In the genomic region with DNA sequence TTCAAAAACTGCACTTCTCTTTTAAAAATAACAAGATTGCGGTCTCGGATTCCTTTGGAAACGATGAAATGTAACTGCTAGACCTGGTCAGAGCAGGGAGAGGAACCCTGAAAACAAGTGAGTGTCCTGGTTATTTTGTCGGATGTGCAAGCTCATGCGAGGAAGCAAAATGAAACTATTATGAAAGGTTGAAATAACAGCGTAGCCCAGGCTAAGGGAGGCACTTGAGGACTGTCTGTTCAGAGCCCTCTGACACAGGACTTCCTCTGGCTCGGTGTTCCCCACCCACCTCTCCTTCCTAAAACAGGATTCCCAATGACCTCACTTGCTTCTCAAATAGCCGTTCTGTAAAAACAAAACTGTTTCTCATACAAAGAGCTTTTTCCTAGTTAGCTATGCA, we compare ENCODE assay signal across 10 mouse cellular contexts. TPM values are rescaled to one million over a fixed set of nuclear protein-coding genes. Genes with fewer than 3 reads are reported as not detected.
A peak's percentile ranks its signal among the peaks of the same experiment; 100 is the strongest.
DNase-seq lines count a peak whose midpoint lies in the region; ATAC-seq and TF ChIP-seq lines count a peak whose summit lies in the region.
"Had no signal": no experiment of that assay in that cellular context is flagged by ENCODE, and none has a peak within 500 bp of the region (broad histone marks: within the 10 kb centered on the region; RNA-seq: fewer than 3 reads in every experiment).

No protein-coding gene starts in this region.

- no peaks in the 10 kb centered on the region for H3K36me3 ChIP-seq in kidney, adult 2 months (ENCODE audit: control insufficient read depth, insufficient read depth, low read length)
- no peaks in the 10 kb centered on the region for H3K36me3 ChIP-seq in lung, postnatal 0 days (ENCODE audit: insufficient read depth, low read length)
- H3K36me3 ChIP-seq in forebrain, postnatal 0 days (ENCODE audit: insufficient read depth) = no peaks in the 10 kb centered on the region
- H3K36me3 ChIP-seq in midbrain, embryonic 16.5 days (ENCODE audit: control insufficient read depth, insufficient read depth, low read length) = no peaks in the 10 kb centered on the region
- H3K36me3 ChIP-seq: forebrain, embryonic 12.5 days; limb, embryonic 12.5 days had no signal

- H3K9ac ChIP-seq in lung, postnatal 0 days (replicated peaks; ENCODE audit: low read depth) = no peak overlapping the region
- H3K9ac ChIP-seq in forebrain, postnatal 0 days = no peak overlapping the region
- H3K9ac ChIP-seq in midbrain, embryonic 16.5 days (ENCODE audit: low read depth, low read length) = no peak overlapping the region
- H3K9ac ChIP-seq: forebrain, embryonic 12.5 days; limb, embryonic 12.5 days had no signal

- peak; percentile 27 for DNase-seq in gastrocnemius, adult 2 months
- DNase-seq in gastrocnemius, postnatal 36 days = no peak
- DNase-seq in kidney, adult 2 months = peak; percentile 83
- peak; percentile 80 for DNase-seq in lung, postnatal 0 days (ENCODE audit: low spot score)
- DNase-seq in forebrain, postnatal 0 days = no peak

- WGBS in kidney, adult 2 months = 17% methylated on average over 8 of the region's 8 CpGs
- WGBS in lung, postnatal 0 days = 45% methylated on average over 8 of the region's 8 CpGs
- WGBS in forebrain, postnatal 0 days = 71% methylated on average over 8 of the region's 8 CpGs
- WGBS in midbrain, embryonic 16.5 days = 84% methylated on average over 8 of the region's 8 CpGs

- ATAC-seq in lung, postnatal 0 days = peak; percentile 62
- ATAC-seq in forebrain, postnatal 0 days = no peak
- ATAC-seq in midbrain, embryonic 16.5 days = no peak
- no peak for ATAC-seq in cerebellum, adult (ENCODE audit: insufficient number of reproducible peaks, low FRiP score, low TSS enrichment)

- TF ChIP-seq CTCF in gastrocnemius, adult 2 months (IDR thresholded peaks at IDR 0.05) = no peak
- no peak for TF ChIP-seq CTCF in cortical plate, adult 2 months (IDR thresholded peaks at IDR 0.05; ENCODE audit: extremely low read depth, insufficient read depth, low read length)
- no peak for TF ChIP-seq CTCF in kidney, adult 2 months (conservative IDR thresholded peaks at IDR 0.05; ENCODE audit: insufficient read depth, insufficient read length, low read depth, low read length)
- no peak for TF ChIP-seq CTCF in lung, postnatal 0 days (IDR thresholded peaks at IDR 0.05)
- TF ChIP-seq CTCF in forebrain, postnatal 0 days (IDR thresholded peaks at IDR 0.05; ENCODE audit: low read depth) = no peak

- peak; percentile 92 for TF ChIP-seq EP300 in lung, postnatal 0 days (IDR thresholded peaks at IDR 0.05)

- peak overlapping the region; percentile 34 for H3K4me2 ChIP-seq in lung, postnatal 0 days (replicated peaks; ENCODE audit: low read depth, low read length)
- H3K4me2 ChIP-seq in forebrain, postnatal 0 days (ENCODE audit: low read depth) = no peak overlapping the region
- H3K4me2 ChIP-seq in midbrain, embryonic 16.5 days (ENCODE audit: low read length) = no peak overlapping the region
- H3K4me2 ChIP-seq: forebrain, embryonic 12.5 days; limb, embryonic 12.5 days had no signal

- no peaks in the 10 kb centered on the region for H3K9me3 ChIP-seq in lung, postnatal 0 days (ENCODE audit: low read length)
- no peaks in the 10 kb centered on the region for H3K9me3 ChIP-seq in forebrain, postnatal 0 days (ENCODE audit: low read length)
- no peaks in the 10 kb centered on the region for H3K9me3 ChIP-seq in midbrain, embryonic 16.5 days (replicated peaks; ENCODE audit: control insufficient read depth, low read length, poor library complexity, severe bottlenecking)
- H3K9me3 ChIP-seq: forebrain, embryonic 12.5 days; limb, embryonic 12.5 days had no signal

- H3K27me3 ChIP-seq in kidney, adult 2 months (replicated peaks; ENCODE audit: control insufficient read depth, insufficient read depth, low read length) = no peaks in the 10 kb centered on the region
- H3K27me3 ChIP-seq in lung, postnatal 0 days (replicated peaks; ENCODE audit: insufficient read depth, low read length) = no peaks in the 10 kb centered on the region
- H3K27me3 ChIP-seq in forebrain, postnatal 0 days (ENCODE audit: insufficient read depth, low read length) = no peaks in the 10 kb centered on the region
- no peaks in the 10 kb centered on the region for H3K27me3 ChIP-seq in midbrain, embryonic 16.5 days (ENCODE audit: control insufficient read depth, insufficient read depth, low read depth, low read length)
- H3K27me3 ChIP-seq: forebrain, embryonic 12.5 days; limb, embryonic 12.5 days had no signal

- TF ChIP-seq POLR2A in cortical plate, adult 2 months (IDR thresholded peaks at IDR 0.05; ENCODE audit: extremely low read depth, insufficient read depth, low read length) = no peak
- TF ChIP-seq POLR2A in kidney, adult 2 months (IDR thresholded peaks at IDR 0.05; ENCODE audit: low read depth, low read length) = no peak

- H3K4me1 ChIP-seq in cortical plate, adult 2 months (ENCODE audit: control insufficient read depth, insufficient read depth, low read length) = no peaks in the 10 kb centered on the region
- H3K4me1 ChIP-seq in kidney, adult 2 months (ENCODE audit: control insufficient read depth, insufficient read depth, low read length) = no peaks in the 10 kb centered on the region; the same call in 1 of the 2 replicates
- no peaks in the 10 kb centered on the region for H3K4me1 ChIP-seq in lung, postnatal 0 days (ENCODE audit: insufficient read depth, low read depth, low read length)
- H3K4me1 ChIP-seq in forebrain, postnatal 0 days (ENCODE audit: insufficient read depth) = no peaks in the 10 kb centered on the region
- no peaks in the 10 kb centered on the region for H3K4me1 ChIP-seq in midbrain, embryonic 16.5 days (ENCODE audit: control insufficient read depth, insufficient read depth, low read length)
- H3K4me1 ChIP-seq: forebrain, embryonic 12.5 days; limb, embryonic 12.5 days had no signal

- intact Hi-C loops in gastrocnemius, adult 2 months (cut with DNase I) = loop anchor here (2.0 kb wide), 1 partner anchor 51 kb away; a partner anchor contains a TSS
- intact Hi-C loops in gastrocnemius, postnatal 36 days (cut with DNase I) = no loop called here

- H3K27ac ChIP-seq in gastrocnemius, adult 2 months = peak overlapping the region; percentile 88
- H3K27ac ChIP-seq in cortical plate, adult 2 months (ENCODE audit: insufficient read depth, low read length) = peak overlapping the region; percentile 96
- H3K27ac ChIP-seq in kidney, adult 2 months (ENCODE audit: insufficient read depth, low read depth, low read length) = peak overlapping the region; percentile 94
- H3K27ac ChIP-seq in lung, postnatal 0 days (ENCODE audit: low read length) = peak overlapping the region; percentile 72
- H3K27ac ChIP-seq in forebrain, postnatal 0 days (ENCODE audit: low read depth, low read length) = no peak overlapping the region
- no peak overlapping the region for H3K27ac ChIP-seq in midbrain, embryonic 16.5 days (ENCODE audit: low read length)
- H3K27ac ChIP-seq: forebrain, embryonic 12.5 days; limb, embryonic 12.5 days had no signal

- peak overlapping the region; percentile 62 for H3K4me3 ChIP-seq in gastrocnemius, adult 2 months
- H3K4me3 ChIP-seq in cortical plate, adult 2 months (ENCODE audit: insufficient read depth, low read length) = no peak overlapping the region
- 0 out of 2 replicates have a peak overlapping the region, but pooled peaks have one; percentile 21 for H3K4me3 ChIP-seq in kidney, adult 2 months (ENCODE audit: insufficient read depth, low read depth, low read length)
- no peak overlapping the region for H3K4me3 ChIP-seq in lung, postnatal 0 days (ENCODE audit: low read depth, low read length)
- H3K4me3 ChIP-seq in forebrain, postnatal 0 days (ENCODE audit: low read depth, low read length) = no peak overlapping the region
- no peak overlapping the region for H3K4me3 ChIP-seq in midbrain, embryonic 16.5 days (ENCODE audit: low read depth, low read length)
- H3K4me3 ChIP-seq: forebrain, embryonic 12.5 days; limb, embryonic 12.5 days had no signal

RNA-seq across cellular contexts. Expression of a gene that starts 51.3 kb away (rescaled TPM):
- total RNA-seq in gastrocnemius, adult 2 months (2021) = 10 to 100 TPM; 16.9 to 34.1 TPM
- 10 to 100 TPM; 17.3 to 19.6 TPM for total RNA-seq in gastrocnemius, postnatal 36 days (2021)
- polyA plus RNA-seq in cortical plate, adult 2 months (2012; rRNA removed) = 194 and 210 TPM in 2 replicates
- polyA plus RNA-seq in kidney, adult 2 months (2012; rRNA removed) = 23.1 and 24.0 TPM in 2 replicates
- polyA plus RNA-seq in lung, postnatal 0 days (2015; fragmentation: Nextera tagmentation; extraction: Ambion mirVana) = 93.0 and 100 TPM in 2 replicates
- 31.2 and 38.7 TPM in 2 replicates for total RNA-seq in forebrain, postnatal 0 days (2014; rRNA removed)
- 25.9 and 31.7 TPM in 2 replicates for polyA plus RNA-seq in forebrain, postnatal 0 days (2015; fragmentation: Nextera tagmentation; extraction: Ambion mirVana)
- 23.6 and 29.9 TPM in 2 replicates for polyA plus RNA-seq in midbrain, embryonic 16.5 days (2015; fragmentation: Nextera tagmentation; extraction: Ambion mirVana)

Comparison
In these comparisons a context has a peak if more than half of its experiments do, and no peak if none do; other contexts are left out.
1. DNase-seq: peak in gastrocnemius, adult 2 months (single experiment), kidney, adult 2 months (single experiment) and lung, postnatal 0 days (single experiment); none in gastrocnemius, postnatal 36 days (0 of 2) and forebrain, postnatal 0 days (single experiment).
2. H3K27ac ChIP-seq: peak in gastrocnemius, adult 2 months (single experiment), cortical plate, adult 2 months (single experiment), kidney, adult 2 months (single experiment) and lung, postnatal 0 days (single experiment); none in forebrain, postnatal 0 days (single experiment) and midbrain, embryonic 16.5 days (single experiment).
3. H3K4me3 ChIP-seq: peak in gastrocnemius, adult 2 months (single experiment) and kidney, adult 2 months (single experiment); none in cortical plate, adult 2 months (single experiment), lung, postnatal 0 days (single experiment), forebrain, postnatal 0 days (single experiment) and midbrain, embryonic 16.5 days (single experiment).